Mouse (Mus musculus) brain, embryonic 14.5 days (tissue): ENCODE measurements around the gene Tns3. TPM values are rescaled to one million over a fixed set of nuclear protein-coding genes. Genes with fewer than 3 reads are reported as not detected.

Experiments used
- DNase-seq: peaks from one replicate; pipeline ENCODE4 v3.0.0-alpha.2; 2011; ENCODE audit warnings: low read depth
- CTCF ChIP-seq: fragments of 200-500 bp; IDR thresholded peaks from 2 replicates; pipeline ENCODE4 v1.5.1; 2012; ENCODE audit warnings: inconsistent platforms, mild to moderate bottlenecking, moderate library complexity, borderline replicate concordance; ENCODE audit not compliant: insufficient read depth, insufficient read length; ENCODE audit errors: extremely low read depth
- POLR2A ChIP-seq: fragments of 200-500 bp; IDR thresholded peaks from 2 replicates; pipeline ENCODE4 v1.6.1; 2012; ENCODE audit warnings: mild to moderate bottlenecking, inconsistent platforms, borderline replicate concordance; ENCODE audit not compliant: poor library complexity, insufficient read depth, insufficient read length, severe bottlenecking; ENCODE audit errors: extremely low read depth
- polyA plus RNA-seq: library from polyadenylated mRNA; depleted of rRNA; stranded (reverse); fragments of >200 nt; gene quantifications from 2 replicates; pipeline ENCODE4 v1.2.3, GENCODE M21; 2012

Gene Tns3
- polyA plus RNA-seq, 1 experiment, result 12.1 TPM

DNA sequence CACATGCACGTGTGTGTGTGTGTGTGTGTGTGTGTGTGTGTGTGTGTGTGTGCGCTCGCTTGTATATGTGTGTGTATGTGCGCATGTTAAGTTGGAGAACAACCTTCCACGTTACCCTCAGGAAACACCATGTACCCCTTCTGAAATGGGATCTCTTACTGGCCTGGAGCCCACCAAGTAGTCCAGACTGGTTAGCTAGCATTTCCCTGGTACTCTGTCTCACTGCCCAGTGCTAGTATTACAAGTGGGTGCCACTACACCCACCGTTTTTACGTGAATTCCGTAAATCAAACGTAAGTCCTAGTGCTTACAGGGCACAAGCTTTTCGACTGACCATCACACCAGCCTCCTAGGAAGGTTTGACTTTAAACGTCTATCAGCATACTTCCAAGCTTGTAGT, 236.7 kb downstream of the Tns3 start:
- DNase-seq, result no peak
- TF ChIP-seq CTCF (no peak), POLR2A (no peak)

GRCm38 (mm10) chr11:8425226-8425570, 239.1 kb downstream of the Tns3 start:
- TF ChIP-seq CTCF, result no peak
- TF ChIP-seq POLR2A, result no peak
- DNase-seq, result no peak

- peak; percentile 96 for DNase-seq
- TF ChIP-seq CTCF, result peak; percentile 88
- no peak for TF ChIP-seq POLR2A
These were observed 239.8 kb downstream of the Tns3 start for GRCm38 (mm10) chr11:8424342-8425225.

DNA sequence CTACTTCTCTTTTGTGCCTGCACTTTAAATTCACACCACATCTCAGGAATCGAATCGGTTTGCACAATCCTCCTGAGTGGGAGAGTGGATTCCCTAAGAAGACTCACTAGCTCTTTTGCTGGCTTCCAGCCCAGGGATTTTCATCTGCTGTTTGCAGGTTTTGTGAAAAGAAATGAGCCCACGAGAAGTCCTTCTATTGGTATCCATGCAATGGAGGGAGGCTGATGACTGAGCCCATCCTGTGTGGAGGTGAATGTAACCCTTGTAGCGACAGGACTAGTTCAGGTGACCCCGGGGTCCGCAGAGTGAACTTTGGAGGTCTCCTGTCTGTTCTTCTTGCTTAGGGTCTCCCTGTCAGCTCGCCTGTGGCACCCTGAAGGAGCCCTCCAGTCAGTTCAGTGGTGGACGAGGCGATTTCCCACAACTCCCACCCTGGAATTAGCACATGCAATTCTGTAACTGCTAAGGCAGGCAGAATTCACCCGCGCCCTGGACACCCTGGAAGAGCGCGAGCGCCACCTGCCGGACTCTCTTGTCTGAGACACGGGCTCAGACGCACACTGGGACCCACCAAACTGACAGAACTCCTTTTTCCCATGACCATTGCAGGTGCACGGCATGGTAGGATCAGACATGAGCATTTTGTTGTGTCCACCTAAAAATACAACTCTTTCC, 259.0 kb downstream of the Tns3 start:
- DNase-seq, result peak; percentile 83
- TF ChIP-seq CTCF (peak; percentile 93), POLR2A (no peak)

DNA sequence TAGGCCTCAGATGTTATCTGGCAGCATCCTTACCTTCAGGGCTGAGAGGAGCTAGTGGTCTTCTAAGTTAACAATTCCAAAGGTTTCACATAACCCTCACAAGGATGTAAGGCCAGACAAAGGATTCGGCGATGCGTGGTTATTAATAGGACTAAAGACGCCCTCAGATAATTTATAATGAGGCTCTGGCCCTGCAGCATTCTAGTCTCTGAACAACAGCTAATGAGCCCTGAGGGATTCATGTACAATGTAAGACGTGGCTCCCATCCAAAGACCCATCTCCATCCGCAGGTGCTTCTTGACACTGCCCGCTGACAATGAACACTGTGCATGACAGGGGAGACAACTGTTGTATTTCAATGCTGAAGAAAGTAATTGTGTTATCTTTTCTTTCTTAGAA, 263.0 kb downstream of the Tns3 start:
- DNase-seq, result peak; percentile 65
- TF ChIP-seq CTCF (no peak), POLR2A (no peak)

- no peak for DNase-seq
- TF ChIP-seq POLR2A (no peak), CTCF (no peak)
These were observed 268.0 kb downstream of the Tns3 start for GRCm38 (mm10) chr11:8396329-8396728.

DNA sequence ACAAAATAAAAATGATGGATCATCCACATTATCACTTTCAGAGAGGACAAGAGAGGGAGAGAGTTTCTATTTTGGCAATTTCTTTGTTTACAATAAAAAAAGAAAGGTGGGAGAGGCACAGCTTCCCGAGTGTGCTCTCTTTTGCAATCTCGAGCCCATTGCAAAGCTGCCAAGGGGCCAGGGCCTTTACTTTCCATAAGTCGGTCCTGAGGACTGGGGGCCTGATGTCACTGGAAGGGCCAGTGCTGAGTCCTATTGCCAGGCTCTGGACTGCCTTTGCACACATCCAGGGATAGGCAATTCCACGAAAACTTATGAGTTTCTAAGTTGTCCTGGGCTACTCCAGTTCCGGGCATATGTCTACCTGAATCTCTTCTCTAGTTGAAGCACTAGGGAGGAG, 272.8 kb downstream of the Tns3 start:
- DNase-seq, result no peak
- TF ChIP-seq POLR2A, result no peak
- TF ChIP-seq CTCF, result no peak

DNA sequence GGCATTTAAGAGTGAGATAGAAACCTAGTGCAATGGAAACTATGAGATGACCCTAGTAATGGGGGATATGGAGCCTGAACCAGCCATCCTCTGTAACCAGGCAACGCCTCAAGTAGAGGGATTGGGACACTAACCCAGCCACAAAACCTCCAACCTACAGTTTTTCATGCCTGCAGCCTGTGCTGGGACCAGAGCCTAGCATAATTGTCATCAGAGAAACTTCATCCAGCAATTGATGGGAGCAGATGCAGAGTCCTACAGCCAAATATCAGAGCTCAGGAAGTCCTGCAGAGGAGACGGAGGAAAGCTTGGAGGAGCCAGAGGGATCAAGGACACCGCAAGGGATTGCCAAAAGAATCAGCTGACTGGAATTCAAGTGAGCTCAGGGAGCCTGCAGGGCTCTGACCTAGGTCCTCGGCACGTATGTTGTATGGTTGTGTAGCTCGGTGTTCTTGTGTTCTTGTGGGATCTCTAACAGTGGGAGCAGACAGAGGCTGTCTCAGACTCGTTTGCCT, 278.4 kb downstream of the Tns3 start:
- TF ChIP-seq CTCF, result no peak
- no peak for TF ChIP-seq POLR2A
- DNase-seq, result no peak
